Mouse (Mus musculus) hindbrain, embryonic 11.5 days (tissue): ENCODE results near the gene Igf2bp3. TPM values are rescaled to one million over a fixed set of nuclear protein-coding genes. Genes with fewer than 3 reads are reported as not detected.

Source experiments
- ATAC-seq: fragments of 200-750 bp; cut with Nextera tagmentation; 2 replicates; pipeline ENCODE4 v1.8.0; 2017; ENCODE audit warnings: mild to moderate bottlenecking, moderate TSS enrichment, moderate library complexity; ENCODE audit not compliant: low FRiP score
- DNase-seq: peaks from one replicate; pipeline ENCODE4 v3.0.0-alpha.2; 2015; ENCODE audit warnings: low spot score
- H3K27ac ChIP-seq: fragments of 300-500 bp; sonication (generic); 2 replicates; pipeline ENCODE4 v1.5.1; 2014; ENCODE audit warnings: mild to moderate bottlenecking, low read depth, low read length
- H3K27me3 ChIP-seq: fragments of 300-500 bp; sonication (generic); 2 replicates; pipeline ENCODE4 v1.6.1; 2014; ENCODE audit warnings: mild to moderate bottlenecking, low read length, moderate library complexity, mixed read lengths; ENCODE audit not compliant: control insufficient read depth, insufficient read depth
- H3K36me3 ChIP-seq: fragments of 300-500 bp; sonication (generic); 2 replicates; pipeline ENCODE4 v1.6.1; 2014; ENCODE audit warnings: mild to moderate bottlenecking, low read length, moderate library complexity, mixed read lengths; ENCODE audit not compliant: control insufficient read depth, insufficient read depth
- H3K4me1 ChIP-seq: fragments of 300-500 bp; sonication (generic); replicated peaks from 2 replicates; pipeline ENCODE4 v1.6.1; 2014; ENCODE audit warnings: low read length, mixed read lengths; ENCODE audit not compliant: control insufficient read depth, insufficient read depth
- H3K4me2 ChIP-seq: fragments of 300-500 bp; sonication (generic); replicated peaks from 2 replicates; pipeline ENCODE4 v1.6.1; 2014; ENCODE audit warnings: mild to moderate bottlenecking, low read depth, low read length
- H3K4me3 ChIP-seq: fragments of 300-500 bp; sonication (generic); 2 replicates; pipeline ENCODE4 v1.5.1; 2014; ENCODE audit warnings: low read depth, low read length
- H3K9ac ChIP-seq: fragments of 300-500 bp; sonication (generic); 2 replicates; pipeline ENCODE4 v1.6.1; 2014; ENCODE audit warnings: low read depth, low read length
- H3K9me3 ChIP-seq: fragments of 300-500 bp; sonication (generic); 2 replicates; pipeline ENCODE4 v1.6.1; 2016; ENCODE audit warnings: low read length; ENCODE audit not compliant: control insufficient read depth
- WGBS: fragments of 180-500 bp; shearing (Covaris S2); extraction: QIAGEN DNeasy Blood & Tissue Kit; methylation state at CpG from one replicate; pipeline ENCODE4 v1.1.7; 2014; 5-methylcytosine and 5-hydroxymethylcytosine counted together
- polyA plus RNA-seq: library from polyadenylated mRNA; unstranded; fragments of >200 nt; fragmentation: Nextera tagmentation; extraction: Ambion mirVana; gene quantifications from 2 replicates; pipeline ENCODE4 v1.2.1, GENCODE M21; 2014

Igf2bp3 gene
- polyA plus RNA-seq, 1 experiment from 2014 or later, result 133 TPM

DNA sequence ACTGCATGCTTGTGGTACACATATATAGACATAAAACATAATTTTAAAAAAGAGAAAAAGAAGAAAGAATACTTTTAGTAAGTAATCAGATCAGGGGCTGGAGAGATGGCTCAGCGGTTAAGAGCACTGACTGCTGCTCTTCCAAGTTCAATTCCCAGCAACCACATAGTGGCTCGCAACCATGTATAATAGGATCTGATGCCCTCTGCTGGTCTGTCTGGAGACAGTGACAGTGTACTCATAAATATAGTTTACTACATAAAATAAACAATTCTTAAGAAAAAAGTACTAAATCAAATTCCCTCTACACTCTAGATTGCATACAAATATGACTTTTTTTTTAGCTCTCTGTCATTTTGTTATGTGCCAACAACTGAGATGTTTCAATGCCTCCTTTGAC, 36.4 kb upstream of the Igf2bp3 start:
- no peaks in the 10 kb centered on the region for H3K27me3 ChIP-seq
- no peaks in the 10 kb centered on the region for H3K4me1 ChIP-seq
- ATAC-seq (no peak), DNase-seq (no peak)
- H3K9me3 ChIP-seq, result no peaks in the 10 kb centered on the region
- peaks cover 22% of the 10 kb centered on the region for H3K36me3 ChIP-seq
- no peak overlapping the region for H3K9ac ChIP-seq
- 93% methylated on average over 2 of the region's 2 CpGs for WGBS
- H3K4me3 ChIP-seq, result no peak overlapping the region
- no peak overlapping the region for H3K27ac ChIP-seq
- H3K4me2 ChIP-seq, result no peak overlapping the region

DNA sequence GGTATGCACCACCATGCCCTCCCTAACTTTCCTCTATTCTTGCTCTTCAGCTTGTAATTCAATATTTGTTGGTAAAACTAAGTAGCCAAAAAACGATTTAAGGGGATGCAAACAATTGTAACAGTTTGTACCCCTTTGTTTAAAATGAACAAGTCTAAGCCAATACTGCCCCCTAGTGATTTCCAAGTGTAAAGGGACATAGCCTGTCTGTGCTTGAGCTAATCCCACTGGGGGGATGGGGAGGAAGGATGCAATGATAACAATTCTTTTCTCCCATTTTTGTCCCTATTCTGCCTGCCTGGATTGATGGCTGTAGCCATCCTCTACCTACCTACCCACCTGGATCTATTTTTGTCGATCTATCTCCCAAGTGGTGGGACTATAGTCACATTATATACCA, 32.5 kb upstream of the Igf2bp3 start:
- no peak overlapping the region for H3K9ac ChIP-seq
- H3K27me3 ChIP-seq, result no peaks in the 10 kb centered on the region
- no peaks in the 10 kb centered on the region for H3K9me3 ChIP-seq
- no peaks in the 10 kb centered on the region for H3K4me1 ChIP-seq
- ATAC-seq (no peak), DNase-seq (peak; percentile 64)
- WGBS, result 62% methylated on average over 2 of the region's 2 CpGs
- H3K27ac ChIP-seq, result no peak overlapping the region
- H3K4me2 ChIP-seq, result no peak overlapping the region
- peaks cover 38% of the 10 kb centered on the region for H3K36me3 ChIP-seq
- H3K4me3 ChIP-seq, result no peak overlapping the region

GRCm38 (mm10) chr6:49242331-49242730, 27.6 kb upstream of the Igf2bp3 start:
- no peaks in the 10 kb centered on the region for H3K4me1 ChIP-seq

GRCm38 (mm10) chr6:49241562-49241961, 26.8 kb upstream of the Igf2bp3 start:
- Histone ChIP-seq H3K9me3 (no peaks in the 10 kb centered on the region), H3K36me3 (peaks cover 17% of the 10 kb centered on the region), H3K4me3 (no peak overlapping the region), H3K27me3 (no peaks in the 10 kb centered on the region), H3K4me1 (no peaks in the 10 kb centered on the region), H3K27ac (no peak overlapping the region), H3K9ac (no peak overlapping the region), H3K4me2 (no peak overlapping the region)
- ATAC-seq (no peak), DNase-seq (no peak)
- 100% methylated on average over 1 of the region's 1 CpGs for WGBS

More at GRCm38 (mm10) chr6:49242331-49242730, 27.6 kb upstream of the Igf2bp3 start:
- Histone ChIP-seq H3K27ac (no peak overlapping the region), H3K9me3 (no peaks in the 10 kb centered on the region), H3K4me3 (no peak overlapping the region), H3K36me3 (peaks cover 17% of the 10 kb centered on the region), H3K27me3 (no peaks in the 10 kb centered on the region), H3K9ac (no peak overlapping the region), H3K4me2 (no peak overlapping the region)
- DNase-seq (no peak), ATAC-seq (no peak)
- 89% methylated on average over 1 of the region's 1 CpGs for WGBS

DNA sequence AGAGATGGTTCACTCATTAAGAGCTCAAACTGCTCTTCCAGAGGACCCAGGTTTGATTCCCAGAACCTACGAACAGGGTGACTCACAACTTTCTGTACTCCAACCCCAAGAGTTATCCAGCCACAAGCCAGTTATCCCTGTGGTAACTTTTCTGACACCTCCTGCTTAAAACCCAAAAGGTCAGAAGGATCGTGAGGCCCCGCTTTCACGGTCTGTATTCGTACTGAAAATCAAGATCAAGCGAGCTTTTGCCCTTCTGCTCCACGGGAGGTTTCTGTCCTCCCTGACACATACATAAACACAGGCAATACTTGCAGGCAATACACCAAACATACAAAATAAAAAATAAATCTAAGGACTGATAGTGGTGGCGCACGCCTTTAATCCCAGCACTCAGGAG, 21.6 kb upstream of the Igf2bp3 start:
- H3K4me3 ChIP-seq, result no peak overlapping the region
- ATAC-seq (peak; percentile 94), DNase-seq (peak; percentile 98)
- no peak overlapping the region for H3K9ac ChIP-seq
- no peak overlapping the region for H3K4me2 ChIP-seq
- H3K9me3 ChIP-seq, result no peaks in the 10 kb centered on the region
- no peaks in the 10 kb centered on the region for H3K36me3 ChIP-seq
- WGBS, result 48% methylated on average over 9 of the region's 9 CpGs
- H3K27me3 ChIP-seq, result no peaks in the 10 kb centered on the region
- no peaks in the 10 kb centered on the region for H3K4me1 ChIP-seq
- H3K27ac ChIP-seq, result no peak overlapping the region

- no peak overlapping the region for H3K4me3 ChIP-seq
- H3K27ac ChIP-seq, result no peak overlapping the region
- no peaks in the 10 kb centered on the region for H3K27me3 ChIP-seq
- H3K4me2 ChIP-seq, result no peak overlapping the region
- H3K4me1 ChIP-seq, result no peaks in the 10 kb centered on the region
- H3K9ac ChIP-seq, result no peak overlapping the region
- 64% methylated on average over 4 of the region's 4 CpGs for WGBS
- ATAC-seq, result no peak
- no peaks in the 10 kb centered on the region for H3K9me3 ChIP-seq
- H3K36me3 ChIP-seq, result no peaks in the 10 kb centered on the region
- DNase-seq, result no peak
These were observed 18.6 kb upstream of the Igf2bp3 start for GRCm38 (mm10) chr6:49233356-49233755.

GRCm38 (mm10) chr6:49228126-49228679, 13.4 kb upstream of the Igf2bp3 start:
- DNase-seq, result peak; percentile 58
- 19% methylated on average over 7 of the region's 7 CpGs for WGBS
- Histone ChIP-seq H3K4me1 (no peaks in the 10 kb centered on the region), H3K9me3 (no peaks in the 10 kb centered on the region), H3K27me3 (no peaks in the 10 kb centered on the region), H3K27ac (no peak overlapping the region), H3K36me3 (no peaks in the 10 kb centered on the region), H3K4me3 (no peak overlapping the region), H3K9ac (no peak overlapping the region), H3K4me2 (no peak overlapping the region)
- ATAC-seq, result no peak

DNA sequence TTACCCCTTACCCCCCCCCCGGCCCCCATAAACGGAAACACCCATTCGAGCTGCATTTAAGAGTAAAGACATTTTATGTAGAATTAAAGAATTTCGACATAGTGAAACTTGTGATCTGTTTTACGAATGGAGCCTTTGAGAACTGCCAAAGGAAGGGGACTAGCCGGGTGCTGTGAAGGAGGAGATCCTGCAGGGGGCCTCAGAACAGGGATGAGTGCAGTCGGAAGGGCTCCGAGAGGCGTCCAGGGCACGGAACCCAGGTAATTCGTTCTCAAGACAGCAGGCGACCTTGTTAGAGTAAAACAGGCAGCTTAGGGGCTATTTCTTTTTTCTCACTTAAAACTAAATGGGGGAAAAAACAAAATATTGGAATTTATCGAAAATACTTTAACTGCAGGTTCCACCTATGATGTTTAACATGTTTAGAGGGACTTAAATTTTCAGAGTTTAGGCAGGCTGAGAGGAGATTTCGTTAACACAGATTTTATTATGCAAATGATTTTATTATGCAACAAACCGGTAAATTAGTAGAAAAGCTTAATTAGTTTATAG, 12.5 kb upstream of the Igf2bp3 start:
- WGBS, result 12% methylated on average over 15 of the region's 15 CpGs
- no peaks in the 10 kb centered on the region for H3K4me1 ChIP-seq
- DNase-seq (peak; percentile 79), ATAC-seq (no peak)
- no peaks in the 10 kb centered on the region for H3K36me3 ChIP-seq
- H3K4me3 ChIP-seq, result no peak overlapping the region
- H3K4me2 ChIP-seq, result 0 out of 2 replicates have a peak overlapping the region, but pooled peaks have one; percentile 15
- no peaks in the 10 kb centered on the region for H3K27me3 ChIP-seq
- H3K9ac ChIP-seq, result no peak overlapping the region
- no peaks in the 10 kb centered on the region for H3K9me3 ChIP-seq
- no peak overlapping the region for H3K27ac ChIP-seq

DNA sequence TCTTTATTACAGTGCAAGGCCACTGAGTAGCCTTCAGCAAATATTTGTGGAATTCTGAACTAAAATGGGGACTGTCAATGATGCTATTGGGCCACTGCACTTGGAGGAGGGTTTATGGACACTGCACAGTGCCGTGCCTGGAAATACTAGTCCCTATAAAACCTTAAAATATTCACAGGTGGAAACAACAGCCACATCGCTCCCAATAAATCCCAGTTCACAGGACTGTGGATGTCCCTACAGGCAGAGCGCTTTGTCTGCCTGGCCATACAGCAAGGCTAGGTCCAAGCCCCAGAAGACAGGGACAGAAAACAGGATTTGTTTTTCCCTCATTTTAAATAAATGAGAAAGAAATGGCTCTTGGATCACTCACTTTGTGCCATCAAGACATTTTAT, 11.0 kb upstream of the Igf2bp3 start:
- H3K36me3 ChIP-seq, result no peaks in the 10 kb centered on the region
- no peaks in the 10 kb centered on the region for H3K4me1 ChIP-seq
- no peaks in the 10 kb centered on the region for H3K9me3 ChIP-seq
- ATAC-seq (no peak), DNase-seq (no peak)
- no peak overlapping the region for H3K27ac ChIP-seq
- no peak overlapping the region for H3K4me2 ChIP-seq
- no peaks in the 10 kb centered on the region for H3K27me3 ChIP-seq
- no peak overlapping the region for H3K9ac ChIP-seq
- no peak overlapping the region for H3K4me3 ChIP-seq
- WGBS, result 94% methylated on average over 3 of the region's 3 CpGs
